Mouse (Mus musculus): ENCODE results near the gene Gm11237.
"Not testable (repeated sequence)": the region's sequence is repeated elsewhere in the genome, so short reads cannot be mapped to it uniquely, and the experiment has no call there.

Gene Gm11237

DNA sequence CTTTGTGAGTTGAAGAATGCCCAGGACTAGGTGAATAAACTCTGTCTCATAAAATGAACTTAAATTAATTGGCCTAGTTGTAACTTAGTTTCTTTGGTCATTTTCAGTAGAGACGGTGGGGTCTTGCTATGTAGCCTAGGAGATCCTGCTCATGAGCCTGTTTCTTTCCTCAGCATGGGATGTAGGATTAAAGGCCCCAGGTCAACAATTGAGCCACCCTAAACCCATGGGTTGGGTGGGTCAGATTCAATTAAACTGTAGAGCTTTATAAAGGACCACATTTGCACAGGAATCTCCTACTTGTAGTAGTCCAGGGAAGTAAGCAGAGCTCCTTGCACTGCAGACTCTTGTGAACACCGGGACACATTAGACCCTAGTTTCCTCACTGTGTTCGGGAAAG, at the start of gene Gm11237:
Gm11237 (plus strand) TSS at position 301 of the 400 bp plus-strand sequence.
- CTCF ChIA-PET, result not testable (repeated sequence)

DNA sequence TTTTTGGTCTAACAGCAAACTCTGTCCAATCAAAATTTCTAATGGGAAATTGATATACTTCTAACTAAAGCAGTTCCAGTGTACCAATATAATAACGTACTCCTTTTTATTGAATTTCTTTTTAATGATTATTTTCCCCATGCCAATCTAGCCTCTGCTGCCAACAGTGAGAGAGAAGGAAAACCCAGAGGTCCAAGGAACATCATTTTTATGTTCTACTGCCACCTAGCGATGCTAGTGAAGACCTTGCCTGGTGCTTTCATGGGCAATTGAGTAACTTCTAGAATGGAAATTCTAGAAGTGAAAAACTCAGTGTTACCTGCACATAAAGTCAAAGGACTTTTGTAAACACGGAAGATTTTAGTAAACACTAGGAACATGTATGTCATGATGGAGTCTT, 23.5 kb upstream of the Gm11237 start:
- CTCF ChIA-PET, result no interaction called here

DNA sequence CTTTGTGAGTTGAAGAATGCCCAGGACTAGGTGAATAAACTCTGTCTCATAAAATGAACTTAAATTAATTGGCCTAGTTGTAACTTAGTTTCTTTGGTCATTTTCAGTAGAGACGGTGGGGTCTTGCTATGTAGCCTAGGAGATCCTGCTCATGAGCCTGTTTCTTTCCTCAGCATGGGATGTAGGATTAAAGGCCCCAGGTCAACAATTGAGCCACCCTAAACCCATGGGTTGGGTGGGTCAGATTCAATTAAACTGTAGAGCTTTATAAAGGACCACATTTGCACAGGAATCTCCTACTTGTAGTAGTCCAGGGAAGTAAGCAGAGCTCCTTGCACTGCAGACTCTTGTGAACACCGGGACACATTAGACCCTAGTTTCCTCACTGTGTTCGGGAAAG, 15.2 kb upstream of the Gm11237 start, which contains the start of gene Gm11238:
Gm11238 (plus strand) TSS at position 301 of the 400 bp plus-strand sequence.
- CTCF ChIA-PET, result not testable (repeated sequence)

DNA sequence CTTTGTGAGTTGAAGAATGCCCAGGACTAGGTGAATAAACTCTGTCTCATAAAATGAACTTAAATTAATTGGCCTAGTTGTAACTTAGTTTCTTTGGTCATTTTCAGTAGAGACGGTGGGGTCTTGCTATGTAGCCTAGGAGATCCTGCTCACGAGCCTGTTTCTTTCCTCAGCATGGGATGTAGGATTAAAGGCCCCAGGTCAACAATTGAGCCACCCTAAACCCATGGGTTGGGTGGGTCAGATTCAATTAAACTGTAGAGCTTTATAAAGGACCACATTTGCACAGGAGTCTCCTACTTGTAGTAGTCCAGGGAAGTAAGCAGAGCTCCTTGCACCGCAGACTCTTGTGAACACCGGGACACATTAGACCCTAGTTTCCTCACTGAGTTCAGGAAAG, 15.0 kb downstream of the Gm11237 start, which contains the start of gene Gm11236:
Gm11236 (plus strand) TSS at position 301 of the 400 bp plus-strand sequence.
- CTCF ChIA-PET, result not testable (repeated sequence)

DNA sequence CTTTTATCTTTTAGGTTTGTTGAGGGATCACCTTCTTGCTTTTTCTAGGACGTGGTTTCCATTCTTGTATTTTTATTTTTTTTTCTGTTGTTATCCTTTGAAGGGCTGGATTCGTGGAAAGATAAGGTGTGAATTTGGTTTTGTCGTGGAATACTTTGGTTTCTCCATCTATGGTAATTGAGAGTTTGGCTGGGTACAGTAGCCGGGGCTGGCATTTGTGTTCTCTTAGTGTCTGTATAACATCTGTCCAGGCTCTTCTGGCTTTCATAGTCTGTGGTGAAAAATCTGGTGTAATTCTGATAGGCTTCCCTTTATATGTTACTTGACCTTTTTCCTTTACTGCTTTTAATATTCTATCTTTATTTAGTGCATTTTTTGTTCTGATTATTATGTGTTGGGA, 39.1 kb downstream of the Gm11237 start:
- CTCF ChIA-PET, result not testable (repeated sequence)

DNA sequence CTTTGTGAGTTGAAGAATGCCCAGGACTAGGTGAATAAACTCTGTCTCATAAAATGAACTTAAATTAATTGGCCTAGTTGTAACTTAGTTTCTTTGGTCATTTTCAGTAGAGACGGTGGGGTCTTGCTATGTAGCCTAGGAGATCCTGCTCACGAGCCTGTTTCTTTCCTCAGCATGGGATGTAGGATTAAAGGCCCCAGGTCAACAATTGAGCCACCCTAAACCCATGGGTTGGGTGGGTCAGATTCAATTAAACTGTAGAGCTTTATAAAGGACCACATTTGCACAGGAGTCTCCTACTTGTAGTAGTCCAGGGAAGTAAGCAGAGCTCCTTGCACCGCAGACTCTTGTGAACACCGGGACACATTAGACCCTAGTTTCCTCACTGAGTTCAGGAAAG, 45.3 kb downstream of the Gm11237 start, which contains the start of gene Gm11239:
Gm11239 (plus strand) TSS at position 301 of the 400 bp plus-strand sequence.
- CTCF ChIA-PET, result not testable (repeated sequence)

Data from spleen, embryonic (tissue).